Mouse (Mus musculus) adipocyte (in vitro differentiated cells): ENCODE results near the gene Mif4gd.

ENCODE experiments used
- DNase-seq: peaks from one replicate; pipeline ENCODE4 v3.0.0-alpha.2; 2016; ENCODE audit warnings: low spot score

Gene Mif4gd

DNA sequence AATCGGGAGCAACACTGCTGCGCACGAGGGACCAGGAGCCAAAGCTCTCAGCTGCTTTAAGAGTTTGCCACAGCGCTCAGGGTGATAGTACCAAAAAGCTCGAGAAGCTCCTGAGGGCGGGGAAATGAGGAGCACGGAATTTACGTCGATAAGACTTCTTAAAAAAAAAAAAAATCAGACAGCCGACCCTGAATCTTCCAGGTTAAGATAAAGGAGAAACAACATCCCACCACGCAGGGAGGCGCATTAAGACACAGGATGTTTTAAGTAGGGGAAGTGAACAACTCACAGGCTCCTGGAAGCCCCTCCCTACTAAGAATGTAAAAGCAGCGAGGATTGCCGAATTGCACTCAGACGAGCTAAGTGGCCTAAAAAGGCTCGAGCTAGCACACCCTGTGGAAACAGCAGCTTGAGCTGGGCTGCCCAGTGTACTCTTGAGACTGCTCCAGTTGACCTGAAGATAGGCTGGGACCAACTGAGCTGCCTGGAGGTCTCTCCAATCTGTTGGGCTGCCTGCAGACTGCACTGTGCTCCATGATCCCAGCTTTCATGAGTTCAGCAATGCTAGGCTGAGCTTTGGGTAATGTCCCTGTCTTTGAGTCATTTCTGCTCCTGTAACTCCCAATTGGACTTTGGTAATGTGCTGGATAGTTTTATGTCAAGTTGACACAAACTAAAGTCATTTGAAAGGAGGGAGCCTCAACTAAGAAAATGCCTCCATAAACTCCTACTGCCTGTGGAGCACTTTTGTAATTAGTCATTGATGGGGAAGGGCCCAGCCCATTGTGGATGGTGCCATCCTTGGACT is 573 bp upstream of the Mif4gd start:
- no peak for DNase-seq

DNA sequence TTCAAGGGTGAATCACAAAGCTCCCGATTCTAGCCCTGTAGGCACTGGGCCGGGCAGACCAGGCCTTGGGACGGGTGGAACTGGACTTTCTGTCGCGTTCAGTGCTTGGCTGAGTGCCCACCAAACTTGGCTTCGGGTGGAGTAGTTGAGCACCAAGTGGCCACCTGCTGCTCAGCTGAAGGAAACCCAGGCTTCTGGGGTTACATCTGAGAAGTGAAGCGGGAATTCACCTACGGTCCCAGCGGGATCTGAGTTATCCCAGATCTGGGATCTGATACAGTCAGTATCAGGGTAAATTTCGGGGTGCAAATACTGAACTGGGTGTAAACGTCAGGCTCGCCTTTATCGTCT is 735 bp downstream of the Mif4gd start:
- DNase-seq, result peak; percentile 89

DNA sequence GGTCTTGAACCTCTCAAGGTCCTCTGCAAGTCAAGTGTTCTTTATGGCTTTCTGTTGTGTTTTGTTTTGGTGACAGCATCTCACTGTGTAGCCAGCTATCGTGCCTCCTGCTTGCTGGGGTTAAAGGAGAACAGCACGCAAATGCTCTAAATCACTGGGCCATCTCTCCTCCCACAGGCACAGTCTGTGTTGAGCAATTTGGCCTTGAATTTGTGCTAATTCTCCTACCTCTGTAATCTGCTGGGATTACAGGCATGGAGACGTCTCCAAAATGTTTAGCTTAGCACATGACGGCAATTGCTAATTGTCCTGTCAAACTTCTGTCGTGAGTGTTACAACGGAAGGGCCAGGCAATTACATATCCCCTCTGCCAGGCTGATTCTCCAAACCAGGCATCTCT is 1.6 kb downstream of the Mif4gd start:
- no peak for DNase-seq

DNA sequence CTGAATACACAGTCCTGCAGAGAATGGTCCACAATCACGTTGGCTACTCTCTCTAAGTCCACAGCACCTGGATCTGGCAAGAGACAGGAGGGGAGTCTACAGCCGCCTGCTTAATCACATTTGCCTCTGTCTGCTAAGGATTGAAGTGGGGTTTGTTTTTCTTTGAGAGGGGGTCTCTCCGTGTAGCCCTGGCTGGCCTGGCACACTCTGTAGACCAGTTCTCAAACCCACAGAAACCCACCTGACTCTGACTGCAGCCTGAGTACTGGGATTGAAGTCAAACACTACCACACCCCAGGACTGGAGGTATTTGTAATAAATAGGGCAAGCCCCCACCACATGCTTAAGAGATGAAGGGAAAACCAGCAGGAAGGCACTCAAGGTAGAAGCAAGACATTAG is 3.2 kb downstream of the Mif4gd start:
- no peak for DNase-seq

DNA sequence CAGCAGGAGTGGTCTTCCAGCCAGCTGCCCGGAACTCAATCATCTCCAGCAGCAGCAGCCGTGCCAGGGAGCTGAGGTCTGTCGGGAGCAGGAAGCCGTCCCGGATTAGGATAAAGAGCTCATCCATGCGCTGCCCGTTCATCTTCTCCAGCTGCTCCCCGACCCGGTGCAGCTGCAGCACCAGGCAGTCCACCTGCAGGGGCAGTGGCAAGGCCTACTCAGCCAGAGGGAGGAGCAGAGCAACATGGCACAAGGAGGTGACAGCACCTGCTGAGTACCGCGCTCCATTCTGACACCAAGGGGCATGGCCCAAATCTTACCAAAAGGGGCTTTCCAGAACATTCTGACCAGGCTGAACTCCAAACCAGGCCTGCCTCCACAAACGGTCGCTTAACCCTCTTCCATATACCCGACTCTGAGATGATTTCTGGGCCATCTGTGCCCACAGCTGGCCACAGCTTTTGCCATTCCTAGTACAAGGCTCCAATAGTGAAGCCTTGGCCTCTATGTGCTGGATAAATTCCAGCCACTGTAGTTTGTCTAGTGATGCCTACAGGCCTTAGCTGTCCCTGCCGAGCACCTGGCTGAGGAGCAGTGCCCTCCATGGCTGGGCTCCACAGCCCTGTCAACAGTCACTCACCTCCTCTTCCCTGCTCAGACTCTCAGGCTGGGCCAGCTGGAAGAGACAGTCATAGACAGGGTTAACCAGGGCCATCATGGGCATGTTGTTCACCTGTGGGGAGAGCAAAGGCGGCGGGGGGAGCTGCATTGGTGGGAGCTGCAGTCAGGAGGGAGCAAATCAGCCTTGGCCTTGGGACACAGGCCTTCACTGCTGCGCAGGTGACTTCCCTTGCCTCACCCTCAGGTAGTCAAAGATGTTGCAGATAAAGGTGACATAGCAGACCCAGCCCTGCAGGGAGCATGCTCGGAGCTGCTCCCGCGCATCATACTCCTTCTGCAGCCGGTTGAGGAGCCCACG is 4.1 kb downstream of the Mif4gd start:
- no peak for DNase-seq

DNA sequence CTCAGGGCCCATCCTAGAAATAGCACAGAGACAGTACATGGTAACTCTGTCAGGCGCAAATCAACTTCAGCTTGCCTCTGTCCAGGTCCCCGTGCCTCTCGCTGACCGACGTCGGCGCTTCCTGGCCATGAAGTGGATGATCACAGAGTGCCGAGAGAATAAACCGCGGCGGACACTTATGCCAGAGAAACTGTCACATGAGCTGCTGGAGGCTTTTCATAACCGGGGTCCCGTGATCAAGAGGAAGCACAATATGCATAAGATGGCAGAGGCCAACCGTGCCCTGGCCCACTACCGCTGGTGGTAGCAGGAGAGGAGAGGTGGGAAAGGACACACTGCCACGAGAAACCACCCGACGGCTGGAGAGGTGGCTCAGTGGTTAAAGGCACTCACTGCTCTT is 6.0 kb downstream of the Mif4gd start:
- no peak for DNase-seq

DNA sequence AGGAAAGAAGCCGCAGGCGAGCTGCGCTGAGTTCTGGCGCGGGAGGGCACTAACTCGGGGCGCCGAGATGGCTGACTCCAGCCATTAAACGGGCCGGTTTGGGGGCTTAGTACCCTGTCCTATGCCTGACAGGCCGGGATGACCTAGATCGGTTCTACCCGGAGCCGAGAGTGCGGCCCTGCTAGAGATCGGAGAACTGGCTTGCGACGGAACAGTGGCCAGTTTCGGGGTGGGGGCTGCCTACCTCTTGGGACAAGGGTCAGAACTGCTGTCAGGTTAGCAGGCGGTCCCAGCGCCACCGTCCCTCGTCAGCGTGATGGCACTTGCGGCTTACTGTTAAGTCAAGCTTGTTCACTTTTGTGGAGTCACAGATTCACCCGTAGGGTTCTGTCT is 8.5 kb downstream of the Mif4gd start:
- no peak for DNase-seq

DNA sequence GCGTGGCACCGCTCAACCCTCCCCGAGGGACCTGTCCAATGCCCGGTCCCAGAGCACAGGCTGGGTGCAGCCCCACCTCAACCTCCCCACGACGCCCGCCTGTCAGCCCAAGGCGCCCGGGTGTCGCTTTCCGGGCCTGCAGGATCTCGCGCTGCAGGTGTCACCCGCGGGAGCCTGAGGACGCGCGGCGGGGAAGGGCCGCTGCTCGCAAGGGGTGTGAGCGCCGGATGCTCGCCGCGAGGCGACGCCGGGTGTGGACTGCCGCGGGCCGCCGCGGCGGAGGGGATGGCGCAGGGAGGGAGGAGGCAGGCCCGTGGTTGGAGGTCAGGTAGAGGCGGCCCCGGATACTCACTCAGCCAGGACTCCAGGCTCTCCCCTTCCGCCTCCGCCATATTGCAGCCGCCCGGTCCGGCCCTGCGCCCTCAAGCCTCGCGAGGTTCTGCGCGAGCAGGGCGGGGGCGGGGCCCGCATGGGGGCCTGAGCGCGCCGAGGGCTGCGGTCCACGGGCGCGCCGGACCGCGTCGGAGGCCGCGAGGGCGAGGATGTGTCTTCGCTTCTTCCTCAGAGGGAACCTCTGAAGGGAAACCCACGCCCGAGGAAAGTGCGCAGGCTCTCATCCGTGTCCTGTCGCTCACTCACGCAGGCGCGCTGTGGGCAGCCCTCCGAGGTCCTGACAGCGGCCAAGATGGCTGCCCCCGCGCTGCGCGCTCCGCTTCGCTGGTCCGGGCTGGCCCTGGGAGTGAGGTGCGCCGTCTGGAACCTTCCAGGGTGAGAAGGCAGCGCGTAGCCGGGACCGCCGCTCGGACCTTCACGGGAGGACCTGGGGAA is 9.1 kb downstream of the Mif4gd start, which contains the start of the genes Mrps7 and Gga3:
Gene Mrps7 (plus strand): TSS at position 450 of the 828 bp plus-strand sequence.
Gene Gga3 (minus strand): TSS at position 576 of the 828 bp plus-strand sequence.
- peak; percentile 90 for DNase-seq

DNA sequence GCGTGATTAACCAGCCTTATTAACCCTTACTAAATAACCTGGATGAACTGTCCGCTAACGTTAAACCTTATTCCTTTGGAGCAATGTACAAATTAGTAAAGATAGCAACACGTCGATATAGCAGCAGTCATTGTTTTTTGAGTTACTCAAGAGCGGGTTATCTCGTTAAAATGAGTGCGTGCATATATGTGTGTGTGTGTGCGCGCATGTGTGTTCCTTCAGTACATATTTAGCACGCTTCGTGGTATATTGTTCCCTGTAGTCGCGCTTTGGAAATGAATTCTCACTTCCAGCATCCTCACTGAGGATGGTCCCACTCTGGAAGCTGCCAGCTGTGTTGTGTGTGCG is 9.7 kb downstream of the Mif4gd start:
- DNase-seq, result no peak

DNA sequence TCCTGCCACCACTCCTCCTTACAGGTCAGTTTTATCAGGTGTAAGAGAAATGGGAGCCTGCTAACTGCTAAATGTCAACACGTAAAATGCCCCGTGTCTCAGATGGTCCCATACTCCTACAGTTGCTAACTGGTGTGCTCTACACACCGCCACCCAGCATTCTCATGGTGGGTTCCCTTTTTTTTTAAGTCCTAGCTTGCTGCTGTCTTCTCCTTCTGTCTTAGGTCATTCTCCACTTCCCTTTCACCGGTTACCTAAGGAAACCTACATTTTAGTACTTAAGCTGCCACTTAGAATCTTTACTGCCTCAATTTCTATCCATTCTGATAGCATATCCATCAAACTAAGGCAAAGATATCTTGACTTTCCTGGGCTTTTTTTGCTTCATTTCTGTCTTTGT is 11.6 kb downstream of the Mif4gd start:
- DNase-seq, result no peak

DNA sequence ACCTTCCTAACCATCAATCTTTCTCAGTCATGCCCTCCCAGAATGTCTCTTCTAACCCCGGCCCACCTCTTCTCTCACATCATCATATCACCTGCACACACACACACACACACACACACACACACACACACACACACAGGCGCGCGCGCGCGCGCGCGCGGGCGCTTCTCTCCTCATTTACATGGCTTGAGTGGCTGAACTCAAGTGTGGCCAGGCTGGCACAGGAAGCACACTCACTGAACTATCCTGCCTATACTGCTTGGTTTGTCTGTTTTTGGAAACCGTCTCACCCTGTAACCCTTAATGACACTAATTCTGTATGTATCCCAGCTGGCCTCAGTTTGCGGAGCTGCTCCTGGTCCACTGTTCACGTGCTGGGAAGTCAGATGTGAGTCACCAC is 12.0 kb downstream of the Mif4gd start:
- DNase-seq, result no peak

DNA sequence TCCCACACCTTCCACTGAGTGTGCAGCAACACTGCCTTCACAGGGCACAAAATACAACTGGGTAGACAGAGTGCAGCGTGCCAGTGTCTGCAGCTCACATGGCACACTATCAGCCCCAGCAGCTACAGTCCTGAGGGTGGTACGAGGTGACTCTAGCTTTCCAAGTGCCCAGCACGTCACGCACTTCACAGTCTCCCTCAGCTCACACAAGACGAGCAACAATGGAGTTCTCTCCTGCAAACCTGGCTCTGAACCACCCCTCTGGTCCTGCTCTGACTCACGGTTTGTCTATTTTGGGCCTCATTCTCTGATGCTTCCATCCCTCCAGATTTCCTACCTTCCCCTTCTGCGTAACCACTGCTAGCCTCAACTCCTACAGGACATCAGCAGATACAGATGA is 13.0 kb downstream of the Mif4gd start:
- no peak for DNase-seq

DNA sequence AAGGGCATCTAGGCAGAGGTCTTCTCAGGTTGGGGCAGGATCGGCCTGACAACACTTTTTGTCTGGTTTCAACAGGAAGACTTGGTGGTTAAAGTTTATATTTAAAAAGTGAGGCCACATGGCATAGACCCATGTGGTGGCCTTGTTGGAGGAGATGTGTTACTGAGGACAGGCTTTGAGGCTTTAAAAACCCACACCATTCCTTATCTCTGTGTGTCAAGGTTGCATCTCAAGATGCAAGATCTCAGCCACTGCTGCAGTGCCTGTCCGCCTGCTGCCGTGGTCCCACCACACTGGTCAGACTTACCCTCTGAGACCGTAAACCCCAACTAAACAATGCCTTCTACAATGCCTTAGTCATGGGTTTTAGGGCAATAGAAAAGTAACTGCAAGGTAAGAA is 14.5 kb downstream of the Mif4gd start:
- DNase-seq, result no peak

DNA sequence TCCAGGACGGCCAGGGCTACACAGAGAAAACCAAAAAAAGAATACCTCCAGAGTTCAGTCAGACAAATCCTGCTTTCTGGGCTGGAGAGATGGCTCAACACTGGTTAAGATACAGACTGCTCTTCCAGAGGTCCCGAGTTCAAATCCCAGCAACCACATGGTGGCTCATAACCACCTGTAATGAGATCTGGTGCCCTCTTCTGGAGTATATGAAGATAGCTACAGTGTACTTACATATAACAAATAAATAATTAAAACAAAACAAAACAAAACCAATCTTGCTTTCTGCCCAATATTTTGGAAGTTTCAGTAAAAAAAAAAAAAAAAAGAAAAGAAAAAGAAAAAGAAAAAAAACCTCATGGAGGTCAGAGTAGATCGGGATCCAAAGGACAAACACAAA is 17.6 kb downstream of the Mif4gd start:
- DNase-seq, result no peak

DNA sequence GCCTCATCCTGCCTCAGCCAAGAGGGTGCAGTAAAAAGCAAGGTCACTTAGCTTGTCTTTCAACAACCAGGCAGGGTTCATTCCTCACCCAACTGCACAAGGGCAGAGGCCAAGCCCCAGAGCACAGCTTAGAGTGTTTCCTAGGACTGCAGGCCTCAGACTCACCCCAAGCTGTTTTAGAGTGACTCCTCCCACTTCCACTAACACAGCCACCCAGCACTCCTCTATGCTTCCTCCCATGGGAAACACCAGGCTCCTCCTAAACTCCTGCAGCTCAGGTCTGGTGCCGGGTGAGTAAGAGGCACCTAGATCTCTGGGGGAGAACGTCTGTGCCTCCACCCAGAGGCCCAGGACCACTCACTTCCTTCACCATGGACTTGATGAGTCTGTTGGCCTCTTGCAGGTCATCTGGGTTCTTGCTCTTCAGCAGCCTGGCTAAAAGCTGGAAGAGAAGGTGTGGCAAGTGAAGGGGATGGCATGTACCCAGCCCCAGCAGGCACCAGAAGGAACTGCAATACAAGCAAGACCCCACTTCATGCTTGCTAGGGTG is 22.2 kb downstream of the Mif4gd start:
- no peak for DNase-seq

DNA sequence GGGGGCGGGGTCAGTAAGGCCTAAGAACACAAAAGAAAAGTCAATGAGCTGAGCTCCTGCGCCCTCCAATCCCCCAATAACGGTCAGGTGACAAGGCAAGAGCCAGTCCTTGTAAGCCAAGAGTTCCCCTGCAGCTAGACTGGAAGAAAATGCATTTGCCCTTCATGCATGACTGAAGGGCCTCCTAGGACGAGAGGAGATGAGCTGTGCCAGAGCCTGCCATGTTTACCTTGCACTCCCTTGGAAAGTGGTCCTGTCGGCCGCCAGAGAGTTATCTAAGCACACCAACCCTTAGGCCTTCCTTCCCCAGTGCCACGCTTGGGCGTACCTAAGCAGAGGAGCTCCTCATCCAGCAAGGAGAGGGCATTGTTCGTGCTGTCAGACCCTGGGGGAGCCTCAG is 24.8 kb downstream of the Mif4gd start:
- no peak for DNase-seq

DNA sequence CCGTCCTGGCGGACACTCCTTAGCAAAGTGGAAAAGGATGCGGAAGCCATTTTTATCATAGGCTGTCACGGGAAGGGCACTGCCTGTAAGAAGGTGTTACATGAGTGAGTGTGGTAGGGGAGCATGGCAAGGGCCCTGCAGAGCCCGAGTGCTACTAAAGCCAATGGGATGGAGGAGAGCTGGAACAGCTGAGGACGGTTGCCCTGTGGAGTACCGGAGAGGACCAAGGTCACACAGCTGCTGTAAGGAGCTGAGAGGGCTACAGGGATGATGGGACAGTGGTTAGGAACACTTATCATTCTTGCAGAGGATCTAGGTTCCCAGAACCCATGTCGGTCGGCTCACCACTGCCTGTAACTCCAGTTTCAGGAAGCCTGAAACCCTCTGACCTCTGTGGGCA is 26.4 kb downstream of the Mif4gd start:
- DNase-seq, result no peak

DNA sequence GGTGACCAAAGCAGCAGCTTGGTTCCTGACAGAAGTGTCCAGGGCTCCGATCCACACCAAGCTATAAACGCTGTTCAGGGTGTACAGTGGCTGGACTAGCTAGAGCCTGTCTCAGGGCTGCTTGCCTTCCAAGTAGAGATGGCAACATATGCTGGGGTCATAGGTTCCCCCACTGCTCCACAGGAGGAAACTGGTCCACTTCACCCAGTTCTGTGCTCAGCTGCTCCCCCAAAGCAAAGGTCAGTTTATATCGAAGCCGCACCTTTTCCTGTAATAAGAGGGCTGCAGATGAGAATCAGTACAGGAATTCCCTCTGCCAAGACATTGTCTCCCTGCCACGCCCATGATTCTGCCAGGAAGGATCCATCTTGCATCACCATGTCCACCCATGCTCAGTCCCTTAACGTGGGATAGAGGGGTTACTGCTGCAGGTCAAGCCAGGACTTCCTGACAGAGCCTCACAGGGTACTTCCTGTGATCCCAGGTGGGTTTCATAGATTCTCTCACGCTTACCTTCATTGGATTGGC is 27.1 kb downstream of the Mif4gd start:
- DNase-seq, result no peak

DNA sequence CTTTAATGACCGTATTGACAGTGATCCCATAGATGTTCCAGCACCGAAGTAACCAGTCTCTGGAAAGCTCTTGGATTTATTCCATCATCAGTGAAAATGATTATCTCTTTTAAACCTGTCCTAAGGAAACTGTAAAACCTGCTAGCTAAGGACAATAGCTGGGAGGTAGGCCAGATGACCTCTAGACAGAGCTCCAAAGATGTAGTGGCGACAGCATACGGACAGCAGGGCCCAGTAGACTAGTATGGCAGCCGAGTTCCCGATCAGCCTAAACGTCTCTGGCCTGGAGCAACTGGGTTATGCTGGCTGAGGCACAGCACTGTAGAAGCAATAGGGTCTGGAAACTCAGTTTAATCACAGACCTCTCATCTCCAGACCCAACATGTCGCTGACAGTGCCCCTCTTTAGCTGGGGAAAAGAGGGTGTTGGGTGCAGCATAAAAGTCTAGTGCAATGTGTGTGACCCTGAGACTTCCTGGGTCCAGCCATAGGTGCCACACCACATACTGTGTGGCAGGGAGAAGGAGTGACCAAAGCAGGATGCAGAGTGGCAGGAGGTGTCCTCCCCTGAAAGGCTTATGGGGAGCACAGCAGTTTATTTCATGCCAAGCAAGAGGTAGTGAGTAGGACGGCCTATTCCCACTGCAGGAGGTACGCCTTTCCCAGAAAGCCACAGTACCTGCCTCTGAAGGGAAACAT is 28.2 kb downstream of the Mif4gd start:
- no peak for DNase-seq

DNA sequence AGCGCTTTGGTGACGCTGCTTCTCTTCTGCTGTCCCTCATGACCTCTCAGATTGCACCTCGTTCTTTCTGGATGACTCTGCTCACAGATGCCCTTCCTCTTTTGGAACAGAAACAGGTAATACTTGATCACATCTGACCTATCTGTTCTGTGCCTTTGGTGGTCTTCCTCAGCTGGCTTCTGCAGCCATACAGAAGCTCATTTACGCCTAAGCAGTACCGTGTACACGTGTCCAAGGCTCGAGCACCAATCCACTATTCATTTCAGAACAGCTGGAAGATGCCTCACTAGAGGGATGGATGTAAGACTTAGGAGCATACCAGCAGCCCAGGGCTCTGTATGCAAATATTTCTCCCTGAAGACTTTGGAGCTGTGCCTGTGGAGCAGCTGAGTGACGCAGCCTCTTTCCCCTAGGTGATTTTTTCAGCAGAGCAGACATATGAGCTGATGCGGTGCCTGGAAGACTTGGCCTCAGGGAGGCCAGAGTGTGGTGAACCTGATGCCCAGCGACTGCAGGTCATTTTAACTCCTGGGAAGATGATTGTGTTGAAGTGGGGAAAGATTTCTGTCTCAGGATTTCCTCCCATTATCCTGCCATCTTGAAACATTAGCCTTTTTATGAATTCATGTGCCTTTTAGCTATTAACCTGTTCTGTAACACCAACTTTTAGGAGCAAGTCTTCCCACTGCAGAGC is 29.7 kb downstream of the Mif4gd start:
- DNase-seq, result no peak

DNA sequence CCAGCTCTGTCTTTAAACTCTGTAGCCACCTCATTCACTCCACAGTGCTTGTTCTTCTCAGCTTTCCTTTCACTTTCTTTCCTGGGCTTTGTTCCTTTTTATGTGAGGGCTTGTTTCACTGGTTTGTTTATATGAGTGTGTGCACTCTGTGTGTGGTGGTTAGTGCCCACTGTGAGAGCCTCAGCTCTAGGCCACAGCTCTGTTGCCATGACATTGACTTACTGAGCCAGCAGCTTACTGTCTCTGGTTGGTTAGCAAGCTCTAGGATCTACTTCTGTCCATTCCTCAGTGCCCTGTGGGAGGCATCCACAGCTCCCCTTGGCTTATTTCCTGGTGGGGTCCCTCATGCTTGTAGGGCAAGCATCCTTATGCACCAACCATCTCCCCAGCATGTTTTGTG is 33.7 kb downstream of the Mif4gd start:
- no peak for DNase-seq
